Mouse (Mus musculus): ENCODE data around the gene Crygs. TPM values are rescaled to one million over a fixed set of nuclear protein-coding genes. Genes with fewer than 3 reads are reported as not detected.

Crygs gene
- total and polyA plus RNA-seq, 3 experiments, result not detected

GRCm38 (mm10) chr16:22775471-22775985 lies 35.8 kb downstream of the Crygs start:
- TF ChIP-seq MEF2A (IDR thresholded peaks at IDR 0.05; ENCODE audit: borderline replicate concordance, low read depth, low read length) (no peak), E2F4 (IDR thresholded peaks at IDR 0.05; ENCODE audit: insufficient replicate concordance, low read depth, low read length) (no peak), ETS1 (conservative IDR thresholded peaks at IDR 0.05; ENCODE audit: low read depth, low read length) (no peak), IRF4 (IDR thresholded peaks at IDR 0.05; ENCODE audit: low read depth, low read length) (no peak), SIN3A (IDR thresholded peaks at IDR 0.05; ENCODE audit: low read length) (no peak), HCFC1 (IDR thresholded peaks at IDR 0.05; ENCODE audit: low read depth, low read length) (no peak), NELFE (IDR thresholded peaks at IDR 0.05; ENCODE audit: low read depth, low read length) (no peak), USF1 (IDR thresholded peaks at IDR 0.05; ENCODE audit: low read depth, low read length) (no peak), MYC (IDR thresholded peaks at IDR 0.05; ENCODE audit: low read depth, low read length) (no peak), TBP (conservative IDR thresholded peaks at IDR 0.05; ENCODE audit: low read depth, low read length) (no peak), POLR2A (IDR thresholded peaks at IDR 0.05; ENCODE audit: low read depth, low read length) (no peak), EP300 (IDR thresholded peaks at IDR 0.05; ENCODE audit: low read length) (no peak)
- Histone ChIP-seq H3K27me3 (replicated peaks) (no peaks in the 10 kb centered on the region), H3K4me3 (replicated peaks in 1 of 3; ENCODE audit: low read depth in 2 of 3, low read length in 2 of 3, poor library complexity in 1 of 3) (no peak overlapping the region), H3K4me2 (ENCODE audit: insufficient read depth, low read depth, poor library complexity, severe bottlenecking) (no peak overlapping the region), H3K36me3 (replicated peaks in 1 of 2; ENCODE audit: control insufficient read depth in 1 of 2, insufficient read depth in 1 of 2, low read length in 1 of 2) (no peaks in the 10 kb centered on the region), H3K9me3 (replicated peaks; ENCODE audit: low read length) (no peaks in the 10 kb centered on the region), H3K79me2 (replicated peaks; ENCODE audit: control insufficient read depth, extremely low read depth, insufficient read depth, poor library complexity, severe bottlenecking) (no peaks in the 10 kb centered on the region), H3K27ac (ENCODE audit: insufficient read depth, low read depth) (no peak overlapping the region), H3K4me1 (ENCODE audit: control insufficient read depth in 1 of 2, insufficient read depth in 2 of 2) (no peaks in the 10 kb centered on the region), H3K9ac (ENCODE audit: insufficient read depth, low read depth) (no peak overlapping the region)
- dilution Hi-C loops (cut with MboI; ENCODE audit: extremely low pct_ligation_motif_present, extremely low pct_unique_long_range_greater_than_20kb, low sequenced_read_pairs) (no loop called here), in situ Hi-C loops (cut with MboI; ENCODE audit: low pct_ligation_motif_present, low pct_unique_long_range_greater_than_20kb, low sequenced_read_pairs) (no loop called here)
- no peak for DNase-seq (ENCODE audit: extremely low read depth)

- no peak for DNase-seq (ENCODE audit: extremely low read depth)
- no peak overlapping the region for H3K4me3 ChIP-seq (replicated peaks in 1 of 3; ENCODE audit: low read depth in 2 of 3, low read length in 2 of 3, poor library complexity in 1 of 3)
- no peak overlapping the region for H3K4me2 ChIP-seq (ENCODE audit: insufficient read depth, low read depth, poor library complexity, severe bottlenecking)
- in situ Hi-C loops (cut with MboI; ENCODE audit: low pct_ligation_motif_present, low pct_unique_long_range_greater_than_20kb, low sequenced_read_pairs) (no loop called here), dilution Hi-C loops (cut with MboI; ENCODE audit: extremely low pct_ligation_motif_present, extremely low pct_unique_long_range_greater_than_20kb, low sequenced_read_pairs) (no loop called here)
- no peaks in the 10 kb centered on the region for H3K9me3 ChIP-seq (replicated peaks; ENCODE audit: low read length)
- no peaks in the 10 kb centered on the region for H3K79me2 ChIP-seq (replicated peaks; ENCODE audit: control insufficient read depth, extremely low read depth, insufficient read depth, poor library complexity, severe bottlenecking)
- TF ChIP-seq ELF1 (IDR thresholded peaks at IDR 0.05; ENCODE audit: low read depth, low read length) (no peak), SIN3A (IDR thresholded peaks at IDR 0.05; ENCODE audit: low read length) (no peak), MEF2A (IDR thresholded peaks at IDR 0.05; ENCODE audit: borderline replicate concordance, low read depth, low read length) (no peak), PAX5 (IDR thresholded peaks at IDR 0.05; ENCODE audit: low read length) (no peak), EP300 (IDR thresholded peaks at IDR 0.05; ENCODE audit: low read length) (no peak), POLR2A (IDR thresholded peaks at IDR 0.05; ENCODE audit: low read depth, low read length) (no peak)
- H3K9ac ChIP-seq (ENCODE audit: insufficient read depth, low read depth), result no peak overlapping the region
- H3K36me3 ChIP-seq (replicated peaks in 1 of 2; ENCODE audit: control insufficient read depth in 1 of 2, insufficient read depth in 1 of 2, low read length in 1 of 2), result no peaks in the 10 kb centered on the region
- H3K4me1 ChIP-seq (ENCODE audit: control insufficient read depth in 1 of 2, insufficient read depth in 2 of 2), result no peaks in the 10 kb centered on the region
- H3K27ac ChIP-seq (ENCODE audit: insufficient read depth, low read depth), result no peak overlapping the region
- no peaks in the 10 kb centered on the region for H3K27me3 ChIP-seq (replicated peaks)
Measured at GRCm38 (mm10) chr16:22768661-22769060, 42.7 kb downstream of the Crygs start.

DNA sequence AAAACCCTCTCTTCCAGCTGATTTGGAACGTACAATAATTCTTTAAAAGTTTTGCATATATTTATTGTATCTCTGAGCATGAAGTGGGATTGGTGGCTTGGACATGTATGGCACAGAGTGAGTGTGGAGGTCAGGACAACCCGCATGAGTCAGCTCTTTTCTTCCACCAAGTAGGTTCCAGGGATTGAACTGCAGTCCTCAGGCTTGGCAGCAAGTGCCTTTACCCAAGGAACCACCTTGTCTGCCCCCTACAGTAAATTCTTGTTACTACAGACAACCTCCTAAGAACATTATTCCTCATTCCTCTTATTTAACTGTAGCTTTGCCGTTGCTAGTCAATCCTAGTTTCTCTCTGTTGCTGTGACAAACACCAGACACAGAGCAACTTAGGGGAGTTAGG lies 44.0 kb downstream of the Crygs start:
- no peaks in the 10 kb centered on the region for H3K27me3 ChIP-seq (replicated peaks)
- TF ChIP-seq ZKSCAN1 (IDR thresholded peaks at IDR 0.05; ENCODE audit: borderline replicate concordance, low read depth, low read length), result no peak
- TF ChIP-seq SMC3 (IDR thresholded peaks at IDR 0.05; ENCODE audit: low read depth, low read length), result peak; percentile 76
- no peak for TF ChIP-seq KAT2A (IDR thresholded peaks at IDR 0.05; ENCODE audit: insufficient replicate concordance, low read length)
- peak; percentile 70 for TF ChIP-seq RAD21 (IDR thresholded peaks at IDR 0.05; ENCODE audit: low read depth, low read length)
- TF ChIP-seq MEF2A (IDR thresholded peaks at IDR 0.05; ENCODE audit: borderline replicate concordance, low read depth, low read length), result no peak
- peak; percentile 28 to 68; a peak in 3 of 4 replicates for TF ChIP-seq CTCF (conservative IDR thresholded peaks at IDR 0.05 in 1 of 2, IDR thresholded peaks at IDR 0.05 in 1 of 2; ENCODE audit: low read depth in 2 of 2, low read length in 2 of 2)
- 0 out of 2 replicates have a peak, but pooled peaks have one; percentile 28 for TF ChIP-seq MAFK (IDR thresholded peaks at IDR 0.05; ENCODE audit: insufficient replicate concordance, low read length)
- peak; percentile 18; the same call in 1 of the 2 replicates for TF ChIP-seq ZC3H11A (IDR thresholded peaks at IDR 0.05; ENCODE audit: low read depth, low read length)
- no peak for TF ChIP-seq POLR2AphosphoS2 (IDR thresholded peaks at IDR 0.05; ENCODE audit: low read depth, low read length)
- H3K36me3 ChIP-seq (replicated peaks in 1 of 2; ENCODE audit: control insufficient read depth in 1 of 2, insufficient read depth in 1 of 2, low read length in 1 of 2), result no peaks in the 10 kb centered on the region
- H3K4me3 ChIP-seq (replicated peaks in 1 of 3; ENCODE audit: low read depth in 2 of 3, low read length in 2 of 3, poor library complexity in 1 of 3), result no peak overlapping the region
- H3K27ac ChIP-seq (ENCODE audit: insufficient read depth, low read depth), result no peak overlapping the region
- no peaks in the 10 kb centered on the region for H3K4me1 ChIP-seq (ENCODE audit: control insufficient read depth in 1 of 2, insufficient read depth in 2 of 2)
- dilution Hi-C loops (cut with MboI; ENCODE audit: extremely low pct_ligation_motif_present, extremely low pct_unique_long_range_greater_than_20kb, low sequenced_read_pairs) (no loop called here), in situ Hi-C loops (cut with MboI; ENCODE audit: low pct_ligation_motif_present, low pct_unique_long_range_greater_than_20kb, low sequenced_read_pairs) (no loop called here)
- peak; percentile 44 for DNase-seq (ENCODE audit: extremely low read depth)
- no peak overlapping the region for H3K9ac ChIP-seq (ENCODE audit: insufficient read depth, low read depth)
- no peaks in the 10 kb centered on the region for H3K79me2 ChIP-seq (replicated peaks; ENCODE audit: control insufficient read depth, extremely low read depth, insufficient read depth, poor library complexity, severe bottlenecking)
- no peak overlapping the region for H3K4me2 ChIP-seq (ENCODE audit: insufficient read depth, low read depth, poor library complexity, severe bottlenecking)
- no peaks in the 10 kb centered on the region for H3K9me3 ChIP-seq (replicated peaks; ENCODE audit: low read length)

All from CH12.LX (cell line).